Mouse (Mus musculus) heart, postnatal 0 days (tissue): ENCODE measurements at regions not wholly inside any gene's neighbourhood (a gene's known extent, or its start where the extent isn't known, plus 50 kb on each side); places are given as distances from the start of the nearest gene placed in this dataset.

ENCODE experiments used
- CTCF ChIP-seq: IDR thresholded peaks from 2 replicates; pipeline ENCODE4 v1.5.1; 2016; ENCODE audit warnings: antibody characterized with exemption, control low read depth, low read depth
- EP300 ChIP-seq: IDR thresholded peaks from 2 replicates; pipeline ENCODE4 v1.6.1; 2016; ENCODE audit warnings: antibody characterized with exemption, low read depth

DNA sequence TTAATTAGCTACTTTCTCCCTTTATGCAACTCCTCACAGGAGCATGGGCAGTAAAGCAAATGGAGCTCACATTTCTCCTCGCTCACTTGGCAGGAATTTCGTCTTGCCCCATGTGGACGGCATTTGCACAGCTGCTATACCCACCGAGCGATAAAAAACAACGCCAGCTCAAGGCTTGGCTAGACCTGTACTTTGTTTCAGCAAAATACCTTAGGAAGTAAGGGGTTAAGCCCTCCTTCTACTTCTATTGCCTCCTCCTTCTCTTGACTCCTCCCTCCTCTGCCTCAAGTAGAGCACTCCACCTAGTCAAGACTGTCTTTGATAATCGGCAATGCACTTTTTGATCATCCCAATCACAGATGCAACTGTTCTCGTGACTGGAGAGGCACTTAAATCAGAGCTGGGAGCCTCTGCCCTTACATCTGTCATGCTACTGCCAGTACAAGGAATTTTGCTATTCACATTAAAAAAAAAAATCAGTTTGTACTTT is 168.4 kb downstream of the Enc1 start:
- TF ChIP-seq CTCF (no peak), EP300 (no peak)
